Mouse (Mus musculus) neural tube, embryonic 14.5 days (tissue): ENCODE data around the gene Timm10. TPM values are rescaled to one million over a fixed set of nuclear protein-coding genes. Genes with fewer than 3 reads are reported as not detected.
A peak's percentile ranks its signal among the peaks of the same experiment; 100 is the strongest.

Source experiments
- ATAC-seq: fragments of 200-750 bp; cut with Nextera tagmentation; 2 replicates; pipeline ENCODE4 v1.8.0; 2017; ENCODE audit warnings: low read depth, mild to moderate bottlenecking, moderate TSS enrichment, moderate library complexity
- H3K27ac ChIP-seq: fragments of 300-500 bp; sonication (generic); 2 replicates; pipeline ENCODE4 v1.5.1; 2014; ENCODE audit warnings: low read depth, mild to moderate bottlenecking, control low read depth, low read length, moderate library complexity, mixed read lengths
- H3K27me3 ChIP-seq: fragments of 300-500 bp; sonication (generic); 2 replicates; pipeline ENCODE4 v1.6.1; 2014; ENCODE audit warnings: low read length; ENCODE audit not compliant: control insufficient read depth, insufficient read depth
- H3K36me3 ChIP-seq: fragments of 300-500 bp; sonication (generic); 2 replicates; pipeline ENCODE4 v1.6.1; 2014; ENCODE audit warnings: low read length, mixed read lengths; ENCODE audit not compliant: control insufficient read depth, insufficient read depth
- H3K4me1 ChIP-seq: fragments of 300-500 bp; sonication (generic); 2 replicates; pipeline ENCODE4 v1.6.1; 2014; ENCODE audit warnings: low read length; ENCODE audit not compliant: control insufficient read depth, insufficient read depth
- H3K4me2 ChIP-seq: fragments of 300-500 bp; sonication (generic); 2 replicates; pipeline ENCODE4 v1.6.1; 2014; ENCODE audit warnings: mild to moderate bottlenecking, low read depth, low read length, control low read depth
- H3K4me3 ChIP-seq: fragments of 300-500 bp; sonication (generic); 2 replicates; pipeline ENCODE4 v1.5.1; 2014; ENCODE audit warnings: low read depth, low read length, control low read depth, mixed read lengths
- H3K9ac ChIP-seq: fragments of 300-500 bp; sonication (generic); replicated peaks from 2 replicates; pipeline ENCODE4 v1.6.1; 2014; ENCODE audit warnings: low read depth, mild to moderate bottlenecking, control low read depth, low read length, mixed read lengths
- H3K9me3 ChIP-seq: fragments of 300-500 bp; sonication (generic); 2 replicates; pipeline ENCODE4 v1.6.1; 2016; ENCODE audit warnings: low read length; ENCODE audit not compliant: control insufficient read depth
- WGBS: fragments of 180-500 bp; shearing (Covaris S2); extraction: QIAGEN DNeasy Blood & Tissue Kit; methylation state at CpG from one replicate; pipeline ENCODE4 v1.1.7; 2014; 5-methylcytosine and 5-hydroxymethylcytosine counted together
- polyA plus RNA-seq: library from polyadenylated mRNA; unstranded; fragments of >200 nt; fragmentation: Nextera tagmentation; extraction: Ambion mirVana; gene quantifications from 2 replicates; pipeline ENCODE4 v1.2.1, GENCODE M21; 2014

The Timm10 gene
- polyA plus RNA-seq, result 63.8 and 89.4 TPM in 2 replicates

DNA sequence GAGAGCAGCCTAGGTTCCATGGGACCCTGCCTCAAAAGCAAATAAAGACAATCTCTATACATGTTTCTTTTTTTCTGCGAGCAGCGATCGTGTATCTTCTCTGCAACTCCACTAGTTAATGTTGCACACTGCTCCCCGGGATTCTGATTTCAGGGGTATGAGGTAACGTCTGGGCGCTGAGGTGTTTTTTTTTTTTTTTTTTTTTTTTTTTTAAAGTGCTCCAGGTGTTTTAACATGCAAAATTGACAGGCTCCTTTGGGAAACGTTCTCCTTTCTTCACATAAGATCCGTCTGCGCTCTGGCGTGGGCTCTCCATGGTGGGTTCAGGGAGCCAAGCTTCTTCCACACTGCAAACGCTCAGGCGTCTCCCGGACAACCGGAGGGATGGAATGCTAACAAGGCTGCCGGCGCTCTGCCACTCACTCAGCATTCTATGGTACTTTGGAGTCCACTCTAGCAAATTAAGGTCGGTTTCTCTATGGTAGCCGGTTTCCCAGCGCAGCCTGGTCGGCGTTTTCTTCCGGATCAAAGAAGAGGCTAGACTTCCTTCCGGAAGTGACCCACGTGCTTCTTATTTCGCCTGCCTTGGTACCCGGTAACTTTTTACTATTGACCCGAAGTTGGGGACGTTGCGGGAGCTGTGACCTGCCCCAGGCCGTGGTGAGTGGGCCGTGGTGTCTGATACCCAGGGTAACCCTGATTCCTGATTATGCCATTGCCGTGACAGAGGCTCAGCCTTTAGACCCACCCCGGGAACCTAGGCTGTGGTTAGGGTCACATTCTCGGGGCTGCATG is at the start of gene Timm10:
TSS of gene Timm10 (plus strand) at position 510 of the 795 bp plus-strand sequence.
- Histone ChIP-seq H3K4me1 (peaks cover 10% of the 10 kb centered on the region; the same call in 1 of the 2 replicates), H3K27me3 (no peaks in the 10 kb centered on the region), H3K9ac (peak within 1 kb of the TSS; percentile 61), H3K4me2 (peak within 1 kb of the TSS; percentile 77), H3K9me3 (no peaks in the 10 kb centered on the region), H3K27ac (no peak within 1 kb of the TSS; the same call in 1 of the 2 replicates), H3K36me3 (no peaks in the 10 kb centered on the region), H3K4me3 (peak within 1 kb of the TSS; percentile 79)
- WGBS, result under 1% methylated on average over 34 of the region's 34 CpGs
- ATAC-seq, result peak; percentile 94

DNA sequence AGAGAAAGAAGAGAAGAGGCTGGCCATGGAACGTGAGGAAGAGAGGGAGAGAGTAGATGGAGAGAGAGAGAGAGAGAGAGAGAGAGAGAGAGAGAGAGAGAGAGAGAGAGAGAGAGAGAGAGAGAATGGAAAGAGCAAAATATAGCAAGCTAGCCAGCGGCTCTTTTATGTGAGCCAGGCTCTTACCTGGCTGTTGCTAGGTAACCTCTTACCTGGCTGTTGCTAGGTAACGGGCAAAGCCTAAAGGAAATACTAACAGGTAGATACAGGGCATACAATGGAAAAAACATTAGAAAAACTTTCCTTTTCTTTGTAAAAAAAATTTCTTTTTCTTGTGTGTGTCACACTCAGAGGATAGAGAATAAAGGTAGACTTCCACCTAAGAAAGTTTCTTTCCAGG is 49.1 kb upstream of the Timm10 start:
- Histone ChIP-seq H3K9ac (no peak overlapping the region), H3K4me2 (no peak overlapping the region), H3K4me3 (no peak overlapping the region), H3K36me3 (no peaks in the 10 kb centered on the region), H3K9me3 (no peaks in the 10 kb centered on the region), H3K27me3 (no peaks in the 10 kb centered on the region), H3K4me1 (peaks cover 5% of the 10 kb centered on the region; the same call in 1 of the 2 replicates), H3K27ac (no peak overlapping the region)
- ATAC-seq, result no peak
- 64% methylated on average over 3 of the region's 3 CpGs for WGBS

DNA sequence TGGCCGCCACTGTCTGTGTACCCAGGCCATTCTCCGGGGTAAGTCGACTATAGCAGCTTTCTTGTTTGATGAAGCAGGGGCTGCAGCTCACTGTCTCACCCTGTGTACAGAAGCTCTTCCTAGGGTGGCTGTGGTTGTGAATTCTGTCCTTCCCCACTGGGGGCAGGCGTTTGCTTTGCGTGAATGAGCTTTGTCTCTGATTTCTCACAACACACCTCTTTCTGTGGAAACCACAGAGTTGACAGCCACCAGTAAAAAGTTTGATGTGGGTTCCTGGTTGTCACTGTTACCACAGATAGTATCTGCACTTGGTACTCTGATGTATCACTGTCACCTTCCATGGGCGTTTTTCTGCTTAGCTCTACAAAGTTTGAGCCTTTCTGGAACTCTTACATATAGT is 47.6 kb upstream of the Timm10 start:
- no peaks in the 10 kb centered on the region for H3K27me3 ChIP-seq
- WGBS, result 59% methylated on average over 6 of the region's 6 CpGs
- H3K9me3 ChIP-seq, result no peaks in the 10 kb centered on the region
- no peak overlapping the region for H3K4me3 ChIP-seq
- H3K36me3 ChIP-seq, result no peaks in the 10 kb centered on the region
- H3K9ac ChIP-seq, result no peak overlapping the region
- H3K4me1 ChIP-seq, result peaks cover 5% of the 10 kb centered on the region; the same call in 1 of the 2 replicates
- no peak overlapping the region for H3K27ac ChIP-seq
- H3K4me2 ChIP-seq, result no peak overlapping the region
- ATAC-seq, result no peak

DNA sequence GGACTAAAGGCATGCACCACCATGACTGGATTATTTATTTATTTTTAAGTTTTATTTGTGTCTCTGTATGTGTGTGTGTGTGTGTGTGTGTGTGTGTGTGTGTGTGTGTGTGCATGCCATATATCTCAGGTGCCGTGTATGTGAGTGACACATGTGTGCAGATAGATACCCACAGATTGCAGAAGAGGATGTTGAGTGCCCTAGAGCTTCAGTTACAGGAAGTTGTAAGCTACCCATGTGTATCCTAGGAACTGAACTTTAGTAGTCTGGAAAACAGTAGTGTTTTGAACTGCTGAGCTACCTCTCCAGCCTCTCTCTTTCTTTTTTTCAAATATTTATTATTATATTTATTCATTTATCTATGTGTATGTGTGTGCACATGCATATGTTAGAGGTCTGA is 43.5 kb upstream of the Timm10 start:
- H3K27ac ChIP-seq, result no peak overlapping the region
- no peaks in the 10 kb centered on the region for H3K4me1 ChIP-seq
- no peaks in the 10 kb centered on the region for H3K36me3 ChIP-seq
- no peaks in the 10 kb centered on the region for H3K9me3 ChIP-seq
- H3K4me3 ChIP-seq, result no peak overlapping the region
- WGBS, result 94% methylated on average over 1 of the region's 1 CpGs
- H3K4me2 ChIP-seq, result no peak overlapping the region
- no peaks in the 10 kb centered on the region for H3K27me3 ChIP-seq
- no peak for ATAC-seq
- no peak overlapping the region for H3K9ac ChIP-seq

DNA sequence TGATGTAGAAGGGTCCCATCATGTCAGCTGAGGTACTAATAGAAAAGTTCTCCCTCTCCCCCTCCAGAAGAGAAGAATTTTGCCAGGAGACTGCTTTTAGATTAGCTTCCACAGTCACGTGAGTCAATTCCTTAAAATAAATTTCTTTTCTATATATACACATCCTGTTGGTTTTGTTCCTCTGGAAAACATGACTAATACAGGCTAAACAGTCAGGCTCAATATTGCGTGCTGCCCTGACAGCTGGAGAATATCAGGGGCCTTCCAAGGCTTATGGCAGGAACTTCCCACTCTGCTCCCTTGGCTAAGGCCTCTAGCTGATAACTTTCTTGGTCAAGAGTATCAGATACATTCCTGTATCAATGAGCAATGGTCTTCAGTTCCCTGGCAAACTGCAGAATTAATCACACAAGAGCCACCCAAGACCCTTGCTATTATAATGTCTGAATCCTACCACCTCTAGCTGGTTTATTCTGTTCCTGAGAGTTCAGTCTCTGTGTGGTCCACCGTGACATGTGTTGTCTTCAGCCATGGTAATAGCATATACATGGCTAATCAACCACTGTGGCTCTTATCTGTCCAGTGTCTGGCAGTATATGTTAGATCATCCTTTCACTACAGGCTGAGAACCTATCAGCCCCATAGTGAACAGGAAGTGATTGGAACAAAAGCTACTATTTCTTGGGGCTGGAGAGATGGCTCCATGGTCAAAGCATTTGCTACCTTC is 42.8 kb upstream of the Timm10 start:
- ATAC-seq, result no peak
- 91% methylated on average over 3 of the region's 3 CpGs for WGBS
- H3K4me3 ChIP-seq, result no peak overlapping the region

DNA sequence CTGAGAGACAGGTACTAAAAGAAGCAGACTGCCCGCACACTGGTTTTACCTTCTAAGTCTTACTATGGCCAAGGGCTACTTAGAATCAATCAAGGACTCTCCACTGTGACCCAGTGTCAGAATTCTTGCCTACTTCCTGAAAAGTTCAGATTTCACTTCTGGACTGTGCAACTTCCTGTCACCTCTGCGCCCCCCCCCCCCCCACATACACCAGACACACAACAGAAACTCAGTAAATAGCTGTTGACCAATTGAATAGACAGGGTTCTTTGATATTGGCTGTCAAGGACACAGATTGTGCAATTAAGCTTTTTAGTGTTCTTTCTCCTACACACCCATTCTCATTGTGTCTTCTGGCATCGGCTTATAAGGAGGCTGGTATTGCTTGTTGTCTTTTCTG is 38.5 kb upstream of the Timm10 start:
- H3K4me2 ChIP-seq, result no peak overlapping the region
- no peak overlapping the region for H3K9ac ChIP-seq
- no peaks in the 10 kb centered on the region for H3K36me3 ChIP-seq
- H3K4me3 ChIP-seq, result no peak overlapping the region
- no peaks in the 10 kb centered on the region for H3K9me3 ChIP-seq
- H3K4me1 ChIP-seq, result no peaks in the 10 kb centered on the region
- WGBS, result 82% methylated on average over 3 of the region's 3 CpGs
- H3K27me3 ChIP-seq, result no peaks in the 10 kb centered on the region
- ATAC-seq, result no peak
- H3K27ac ChIP-seq, result no peak overlapping the region

More for the DNA sequence above, 42.8 kb upstream of the Timm10 start:
- H3K4me2 ChIP-seq, result no peak overlapping the region
- H3K4me1 ChIP-seq, result no peaks in the 10 kb centered on the region
- H3K9me3 ChIP-seq, result no peaks in the 10 kb centered on the region
- no peaks in the 10 kb centered on the region for H3K27me3 ChIP-seq
- H3K27ac ChIP-seq, result no peak overlapping the region
- H3K9ac ChIP-seq, result no peak overlapping the region
- no peaks in the 10 kb centered on the region for H3K36me3 ChIP-seq

DNA sequence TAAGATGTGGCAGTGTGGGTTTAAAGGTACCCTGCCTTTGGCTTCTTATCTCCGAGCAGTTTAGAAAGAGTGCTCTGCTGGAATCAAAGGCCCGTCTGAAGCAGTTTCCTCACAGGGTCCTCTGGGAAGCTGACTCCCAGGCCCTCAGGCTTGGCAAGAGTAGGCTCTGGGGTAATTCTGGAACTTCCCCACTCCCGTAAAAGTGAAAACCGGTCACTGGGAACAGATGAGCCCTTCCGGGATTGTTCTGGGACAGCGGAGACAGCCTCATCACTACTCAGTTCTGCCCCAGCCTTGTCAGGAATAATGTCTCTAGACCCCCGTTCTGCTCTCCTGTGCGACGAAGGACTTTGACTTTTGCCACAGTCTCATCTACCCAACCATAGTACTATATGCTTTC is 36.4 kb upstream of the Timm10 start:
- ATAC-seq, result no peak
- no peak overlapping the region for H3K4me3 ChIP-seq
- H3K27me3 ChIP-seq, result no peaks in the 10 kb centered on the region
- no peaks in the 10 kb centered on the region for H3K9me3 ChIP-seq
- no peak overlapping the region for H3K9ac ChIP-seq
- H3K27ac ChIP-seq, result no peak overlapping the region
- no peaks in the 10 kb centered on the region for H3K4me1 ChIP-seq
- 51% methylated on average over 9 of the region's 9 CpGs for WGBS
- no peak overlapping the region for H3K4me2 ChIP-seq
- no peaks in the 10 kb centered on the region for H3K36me3 ChIP-seq

DNA sequence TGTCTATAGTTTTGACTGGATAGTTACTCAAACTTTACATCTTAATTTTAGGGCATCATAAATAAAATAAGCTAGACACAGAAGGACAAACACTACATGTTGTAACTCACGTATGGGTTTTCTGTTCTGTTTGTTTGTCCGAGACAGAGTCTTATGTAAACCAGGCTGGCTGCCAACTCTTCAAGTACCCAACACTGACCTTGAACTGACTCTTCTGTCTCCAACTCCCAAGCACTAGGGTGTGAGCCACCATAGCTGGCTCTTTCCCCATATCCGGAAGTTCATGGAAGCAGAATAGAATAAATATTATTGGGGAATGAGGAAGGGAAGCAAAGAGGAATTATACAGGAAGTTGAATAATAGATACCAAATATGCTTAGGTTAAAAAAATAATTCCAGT is 34.3 kb upstream of the Timm10 start:
- Histone ChIP-seq H3K9ac (no peak overlapping the region), H3K4me2 (no peak overlapping the region), H3K4me3 (no peak overlapping the region), H3K9me3 (no peaks in the 10 kb centered on the region), H3K27ac (no peak overlapping the region), H3K27me3 (no peaks in the 10 kb centered on the region), H3K4me1 (no peaks in the 10 kb centered on the region), H3K36me3 (no peaks in the 10 kb centered on the region)
- WGBS, result 87% methylated on average over 3 of the region's 3 CpGs
- ATAC-seq, result no peak

DNA sequence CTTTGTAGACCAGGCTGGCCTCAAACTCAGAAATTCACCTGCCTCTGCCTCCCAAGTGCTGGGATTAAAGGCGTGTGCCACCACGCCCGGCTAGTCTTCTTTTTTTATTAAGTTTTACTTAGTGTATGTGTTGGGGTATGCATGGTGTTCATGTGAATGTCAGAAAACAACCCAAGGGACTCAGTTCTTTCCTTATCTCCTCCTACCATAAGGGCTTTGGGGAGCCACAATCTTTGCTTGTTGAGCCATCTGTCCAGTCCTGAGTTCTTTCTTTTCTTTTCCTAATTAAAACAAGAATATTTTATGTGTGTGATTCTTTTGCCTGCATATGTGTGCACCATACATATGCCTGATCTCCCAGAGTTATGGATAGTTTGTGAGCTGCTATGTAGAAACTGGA is 33.6 kb upstream of the Timm10 start:
- Histone ChIP-seq H3K27ac (no peak overlapping the region), H3K4me3 (no peak overlapping the region), H3K27me3 (no peaks in the 10 kb centered on the region), H3K4me2 (no peak overlapping the region), H3K9ac (no peak overlapping the region), H3K36me3 (no peaks in the 10 kb centered on the region), H3K4me1 (no peaks in the 10 kb centered on the region), H3K9me3 (no peaks in the 10 kb centered on the region)
- WGBS, result 91% methylated on average over 3 of the region's 3 CpGs
- ATAC-seq, result no peak
